Mouse (Mus musculus): Measurements from ENCODE around the gene Gdpd3. TPM values are rescaled to one million over a fixed set of nuclear protein-coding genes. Genes with fewer than 3 reads are reported as not detected.

Gene Gdpd3
- polyA plus RNA-seq, 1 experiment, result 3.6 TPM

GRCm38 (mm10) chr7:126802134-126802889 lies 36.2 kb downstream of the Gdpd3 start:
- Histone ChIP-seq H3K36me3 (ENCODE audit: control insufficient read depth, insufficient read depth, low read length, poor library complexity, severe bottlenecking) (peaks cover 2% of the 10 kb centered on the region), H3K9me3 (replicated peaks; ENCODE audit: control insufficient read depth, insufficient read depth, low read length, poor library complexity, severe bottlenecking) (no peaks in the 10 kb centered on the region), H3K4me3 (ENCODE audit: low read depth, low read length) (no peak overlapping the region), H3K4me1 (ENCODE audit: control insufficient read depth, insufficient read depth, low read length) (no peaks in the 10 kb centered on the region), H3K27ac (ENCODE audit: insufficient read depth, low read length) (no peak overlapping the region), H3K27me3 (ENCODE audit: control insufficient read depth, insufficient read depth, low read length, poor library complexity, severe bottlenecking) (no peaks in the 10 kb centered on the region), H3K9ac (ENCODE audit: low read depth, poor library complexity, severe bottlenecking) (no peak overlapping the region)
- no peak for TF ChIP-seq CTCF (IDR thresholded peaks at IDR 0.05; ENCODE audit: low read depth, low read length)
- no peak for TF ChIP-seq EP300 (IDR thresholded peaks at IDR 0.05; ENCODE audit: insufficient read depth, low read depth, low read length)
- no peak for TF ChIP-seq POLR2A (IDR thresholded peaks at IDR 0.05; ENCODE audit: insufficient read depth, low read length)

DNA sequence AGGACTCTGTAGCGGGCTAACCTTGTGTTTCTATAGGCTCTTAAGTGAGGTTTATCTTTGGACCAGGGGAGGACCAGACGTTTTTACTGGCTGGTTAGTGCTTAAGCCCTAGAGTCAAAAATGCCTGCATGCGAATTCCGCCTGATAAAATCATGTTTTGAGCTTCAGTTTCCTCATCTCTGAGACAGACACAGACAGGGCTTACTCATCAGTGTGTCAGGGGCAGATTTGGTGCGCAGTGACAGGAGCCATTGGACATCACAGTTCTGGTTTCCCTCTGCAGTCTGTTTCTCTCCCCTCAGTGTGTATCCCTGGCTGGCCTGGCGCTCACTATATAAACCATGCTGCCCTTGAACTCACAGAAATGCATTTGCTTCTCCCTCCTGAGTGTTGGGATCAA lies 37.0 kb downstream of the Gdpd3 start:
- no peaks in the 10 kb centered on the region for H3K36me3 ChIP-seq (ENCODE audit: control insufficient read depth, insufficient read depth, low read length, poor library complexity, severe bottlenecking)
- no peak overlapping the region for H3K27ac ChIP-seq (ENCODE audit: insufficient read depth, low read length)
- no peaks in the 10 kb centered on the region for H3K27me3 ChIP-seq (ENCODE audit: control insufficient read depth, insufficient read depth, low read length, poor library complexity, severe bottlenecking)
- H3K4me1 ChIP-seq (ENCODE audit: control insufficient read depth, insufficient read depth, low read length), result no peaks in the 10 kb centered on the region
- no peak overlapping the region for H3K4me3 ChIP-seq (ENCODE audit: low read depth, low read length)
- no peak overlapping the region for H3K9ac ChIP-seq (ENCODE audit: low read depth, poor library complexity, severe bottlenecking)
- H3K9me3 ChIP-seq (replicated peaks; ENCODE audit: control insufficient read depth, insufficient read depth, low read length, poor library complexity, severe bottlenecking), result no peaks in the 10 kb centered on the region
- TF ChIP-seq POLR2A (IDR thresholded peaks at IDR 0.05; ENCODE audit: insufficient read depth, low read length), result no peak
- TF ChIP-seq EP300 (IDR thresholded peaks at IDR 0.05; ENCODE audit: insufficient read depth, low read depth, low read length), result no peak
- TF ChIP-seq CTCF (IDR thresholded peaks at IDR 0.05; ENCODE audit: low read depth, low read length), result no peak

DNA sequence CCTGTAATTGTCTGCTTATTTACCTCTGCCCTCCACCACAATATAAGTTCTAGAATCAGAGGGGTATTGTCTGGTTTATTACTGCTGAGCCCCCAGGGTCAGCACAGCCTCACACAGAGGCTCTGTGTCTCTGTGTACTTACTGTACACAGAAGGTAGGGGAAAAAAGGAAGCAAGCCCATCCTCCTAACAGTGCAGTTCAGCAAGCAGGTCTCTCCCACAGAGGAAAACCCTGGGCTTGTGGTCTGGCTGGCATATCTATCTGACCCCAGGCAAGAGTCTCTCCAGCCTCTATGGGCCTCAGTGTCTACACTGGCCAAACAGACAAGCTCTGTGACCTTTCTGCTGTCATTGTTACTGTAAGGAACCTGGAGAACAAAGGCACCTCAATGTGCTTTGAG lies 37.6 kb downstream of the Gdpd3 start:
- Histone ChIP-seq H3K9me3 (replicated peaks; ENCODE audit: control insufficient read depth, insufficient read depth, low read length, poor library complexity, severe bottlenecking) (no peaks in the 10 kb centered on the region), H3K27me3 (ENCODE audit: control insufficient read depth, insufficient read depth, low read length, poor library complexity, severe bottlenecking) (no peaks in the 10 kb centered on the region), H3K4me3 (ENCODE audit: low read depth, low read length) (no peak overlapping the region), H3K27ac (ENCODE audit: insufficient read depth, low read length) (no peak overlapping the region), H3K9ac (ENCODE audit: low read depth, poor library complexity, severe bottlenecking) (no peak overlapping the region), H3K4me1 (ENCODE audit: control insufficient read depth, insufficient read depth, low read length) (no peaks in the 10 kb centered on the region), H3K36me3 (ENCODE audit: control insufficient read depth, insufficient read depth, low read length, poor library complexity, severe bottlenecking) (no peaks in the 10 kb centered on the region)
- no peak for TF ChIP-seq POLR2A (IDR thresholded peaks at IDR 0.05; ENCODE audit: insufficient read depth, low read length)
- no peak for TF ChIP-seq CTCF (IDR thresholded peaks at IDR 0.05; ENCODE audit: low read depth, low read length)
- no peak for TF ChIP-seq EP300 (IDR thresholded peaks at IDR 0.05; ENCODE audit: insufficient read depth, low read depth, low read length)

DNA sequence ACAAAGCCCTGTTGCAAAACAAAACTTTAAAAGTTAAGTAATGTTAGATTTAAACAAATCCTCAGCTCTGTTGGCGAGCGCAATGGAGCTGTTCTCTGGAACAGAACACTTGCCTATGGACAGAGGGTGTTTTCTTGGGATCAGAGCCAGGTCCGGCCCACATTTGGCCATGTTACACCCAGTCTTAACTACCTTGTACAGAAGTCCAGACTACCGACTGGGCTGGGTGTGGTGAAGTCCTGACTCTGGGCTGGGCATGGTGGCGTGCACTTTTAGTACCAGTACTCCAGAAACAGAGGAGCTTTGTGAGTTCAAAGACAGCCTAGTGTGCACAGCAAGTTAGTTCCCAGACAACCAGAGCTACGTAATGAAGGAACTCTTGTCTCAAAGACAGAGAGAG lies 40.8 kb downstream of the Gdpd3 start:
- no peaks in the 10 kb centered on the region for H3K27me3 ChIP-seq (ENCODE audit: control insufficient read depth, insufficient read depth, low read length, poor library complexity, severe bottlenecking)
- H3K4me3 ChIP-seq (ENCODE audit: low read depth, low read length), result no peak overlapping the region
- H3K4me1 ChIP-seq (ENCODE audit: control insufficient read depth, insufficient read depth, low read length), result no peaks in the 10 kb centered on the region
- H3K36me3 ChIP-seq (ENCODE audit: control insufficient read depth, insufficient read depth, low read length, poor library complexity, severe bottlenecking), result no peaks in the 10 kb centered on the region
- H3K9ac ChIP-seq (ENCODE audit: low read depth, poor library complexity, severe bottlenecking), result no peak overlapping the region
- no peak for TF ChIP-seq EP300 (IDR thresholded peaks at IDR 0.05; ENCODE audit: insufficient read depth, low read depth, low read length)
- TF ChIP-seq POLR2A (IDR thresholded peaks at IDR 0.05; ENCODE audit: insufficient read depth, low read length), result no peak
- no peak for TF ChIP-seq CTCF (IDR thresholded peaks at IDR 0.05; ENCODE audit: low read depth, low read length)
- no peak overlapping the region for H3K27ac ChIP-seq (ENCODE audit: insufficient read depth, low read length)
- no peaks in the 10 kb centered on the region for H3K9me3 ChIP-seq (replicated peaks; ENCODE audit: control insufficient read depth, insufficient read depth, low read length, poor library complexity, severe bottlenecking)

DNA sequence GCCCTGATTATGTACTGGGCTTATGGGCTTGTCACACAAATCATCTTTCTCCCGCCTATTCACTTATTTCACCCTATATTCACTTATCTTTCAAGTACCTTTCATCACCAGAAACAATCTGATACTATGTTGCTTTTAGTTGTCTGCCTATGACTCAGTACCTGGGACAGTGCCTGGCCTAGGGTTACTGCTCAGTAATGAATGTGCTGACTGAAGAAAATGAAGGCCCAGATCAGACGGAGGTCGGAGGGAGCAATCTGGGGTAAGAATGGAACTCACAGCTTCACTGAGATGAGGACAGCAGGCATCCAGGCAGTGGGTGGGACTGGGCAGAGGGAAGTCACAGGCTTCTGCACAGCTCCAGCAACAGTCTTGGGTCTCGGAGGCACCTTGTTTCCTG lies 41.3 kb downstream of the Gdpd3 start:
- H3K4me1 ChIP-seq (ENCODE audit: control insufficient read depth, insufficient read depth, low read length), result no peaks in the 10 kb centered on the region
- TF ChIP-seq EP300 (IDR thresholded peaks at IDR 0.05; ENCODE audit: insufficient read depth, low read depth, low read length), result no peak
- no peak for TF ChIP-seq CTCF (IDR thresholded peaks at IDR 0.05; ENCODE audit: low read depth, low read length)
- TF ChIP-seq POLR2A (IDR thresholded peaks at IDR 0.05; ENCODE audit: insufficient read depth, low read length), result no peak
- no peaks in the 10 kb centered on the region for H3K27me3 ChIP-seq (ENCODE audit: control insufficient read depth, insufficient read depth, low read length, poor library complexity, severe bottlenecking)
- H3K9me3 ChIP-seq (replicated peaks; ENCODE audit: control insufficient read depth, insufficient read depth, low read length, poor library complexity, severe bottlenecking), result no peaks in the 10 kb centered on the region
- H3K4me3 ChIP-seq (ENCODE audit: low read depth, low read length), result no peak overlapping the region
- H3K9ac ChIP-seq (ENCODE audit: low read depth, poor library complexity, severe bottlenecking), result no peak overlapping the region
- H3K36me3 ChIP-seq (ENCODE audit: control insufficient read depth, insufficient read depth, low read length, poor library complexity, severe bottlenecking), result no peaks in the 10 kb centered on the region
- H3K27ac ChIP-seq (ENCODE audit: insufficient read depth, low read length), result no peak overlapping the region

- H3K4me1 ChIP-seq (ENCODE audit: control insufficient read depth, insufficient read depth, low read length), result peaks cover 3% of the 10 kb centered on the region
- peak overlapping the region; percentile 87 for H3K4me3 ChIP-seq (ENCODE audit: low read depth, low read length)
- H3K9me3 ChIP-seq (replicated peaks; ENCODE audit: control insufficient read depth, insufficient read depth, low read length, poor library complexity, severe bottlenecking), result no peaks in the 10 kb centered on the region
- peak; percentile 12 for TF ChIP-seq POLR2A (IDR thresholded peaks at IDR 0.05; ENCODE audit: insufficient read depth, low read length)
- TF ChIP-seq EP300 (IDR thresholded peaks at IDR 0.05; ENCODE audit: insufficient read depth, low read depth, low read length), result peak; percentile 76; the same call in 1 of the 2 replicates
- no peak for TF ChIP-seq CTCF (IDR thresholded peaks at IDR 0.05; ENCODE audit: low read depth, low read length)
- H3K27ac ChIP-seq (ENCODE audit: insufficient read depth, low read length), result peak overlapping the region; percentile 63
- no peaks in the 10 kb centered on the region for H3K36me3 ChIP-seq (ENCODE audit: control insufficient read depth, insufficient read depth, low read length, poor library complexity, severe bottlenecking)
- H3K27me3 ChIP-seq (ENCODE audit: control insufficient read depth, insufficient read depth, low read length, poor library complexity, severe bottlenecking), result no peaks in the 10 kb centered on the region
- peak overlapping the region; percentile 71 for H3K9ac ChIP-seq (ENCODE audit: low read depth, poor library complexity, severe bottlenecking)
Measured at GRCm38 (mm10) chr7:126808703-126809455, 42.7 kb downstream of the Gdpd3 start.
